Mouse (Mus musculus): ENCODE measurements at regions not wholly inside any gene's neighbourhood (a gene's known extent, or its start where the extent isn't known, plus 50 kb on each side); places are given as distances from the start of the nearest gene placed in this dataset.

DNA sequence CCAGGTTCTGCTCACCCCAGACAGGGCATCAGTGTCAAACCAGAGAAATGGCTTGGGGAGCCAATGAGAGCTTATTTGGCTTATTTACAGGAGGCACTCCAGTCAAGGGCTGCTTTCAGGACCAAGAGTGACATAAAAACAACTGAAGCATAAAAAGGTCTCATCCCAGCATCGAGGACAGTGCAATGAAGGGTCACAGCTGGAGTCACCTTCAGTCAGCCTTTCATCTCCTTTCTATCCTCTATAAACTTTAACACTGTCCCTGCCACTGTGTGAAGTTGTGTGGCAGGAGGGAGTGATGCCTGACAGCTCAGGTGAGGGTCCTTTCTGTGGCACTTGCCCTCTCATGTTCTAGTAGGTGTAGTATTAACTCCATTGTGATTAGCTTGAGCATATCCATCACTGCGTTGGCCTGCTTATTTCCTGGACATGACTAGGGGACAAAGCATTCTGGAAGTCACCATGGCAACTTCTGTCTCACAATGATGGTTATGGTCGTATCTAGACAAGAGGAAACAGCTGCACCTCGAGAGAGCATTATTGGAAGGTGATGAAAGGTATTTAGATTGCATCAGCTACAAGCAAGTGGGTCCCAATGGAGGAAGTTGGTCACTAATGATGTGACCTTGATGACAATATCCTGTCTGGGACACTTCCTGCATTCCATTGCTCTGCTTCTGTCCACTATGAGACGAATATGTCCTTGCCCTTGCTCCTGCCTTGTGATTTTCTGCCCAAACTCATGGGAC lies 87.8 kb upstream of the Enpp6 start:
- DNase-seq (ENCODE audit: low read depth, low spot score): no peak

DNA sequence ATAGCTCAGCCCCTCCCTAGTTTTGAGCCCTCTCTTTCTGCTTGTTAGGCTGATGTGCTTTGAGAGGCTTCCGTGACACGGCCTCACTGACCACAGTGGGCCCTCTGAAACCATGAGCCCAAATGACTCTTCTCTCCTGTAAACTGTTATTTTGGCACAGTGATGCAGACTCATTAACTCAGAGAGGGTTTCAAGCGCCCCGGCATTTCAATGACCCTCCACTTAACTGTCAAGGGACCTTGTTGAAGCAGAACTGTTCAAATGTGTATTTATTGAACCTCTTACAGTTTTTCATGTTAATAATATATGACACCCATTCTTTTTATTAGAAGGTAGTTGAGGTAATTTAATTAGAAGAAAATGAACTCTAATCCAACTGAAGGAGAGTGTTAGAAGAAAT lies 85.9 kb upstream of the Enpp6 start:
- no peak for DNase-seq (ENCODE audit: low read depth, low spot score)

DNA sequence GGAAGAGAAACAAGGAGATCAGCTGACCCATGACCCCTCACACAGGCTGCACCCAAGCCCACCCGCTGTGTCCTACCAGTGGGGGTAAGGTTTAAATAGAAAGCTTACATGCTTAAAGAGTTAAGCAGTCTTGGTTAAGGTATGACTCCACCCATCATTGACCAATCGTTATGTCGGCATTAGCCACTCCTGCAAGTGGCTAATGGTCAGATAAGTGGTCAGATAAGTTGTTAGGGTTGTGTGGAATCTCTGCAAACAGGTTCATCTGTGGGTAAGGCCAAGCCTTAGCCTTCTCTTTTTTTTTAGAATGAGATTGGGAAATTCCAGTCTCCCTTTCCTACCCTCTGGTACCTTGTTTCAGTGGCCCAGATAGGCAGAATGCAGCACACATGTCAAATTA lies 82.0 kb upstream of the Enpp6 start:
- no peak for DNase-seq (ENCODE audit: low read depth, low spot score)

DNA sequence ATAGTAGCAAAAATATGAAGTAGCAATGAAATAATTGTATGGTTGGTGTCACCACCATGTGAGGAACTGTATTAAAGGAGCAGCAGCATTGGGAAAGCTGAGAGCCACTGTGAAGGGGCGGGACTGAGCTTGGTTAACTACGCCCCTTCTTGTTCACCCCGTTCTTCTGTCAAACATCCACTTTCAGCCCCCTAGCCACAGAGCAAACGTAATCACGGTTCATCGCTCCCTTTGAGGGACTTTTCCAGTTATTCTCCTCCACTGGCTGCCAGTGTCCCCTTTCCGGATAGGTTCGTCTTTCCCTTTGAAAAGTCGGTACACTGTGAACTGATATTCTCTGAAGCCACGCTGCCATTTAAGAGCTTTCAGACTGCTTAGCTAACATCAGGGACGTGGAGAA lies 79.3 kb upstream of the Enpp6 start:
- no peak for DNase-seq (ENCODE audit: low read depth, low spot score)

DNA sequence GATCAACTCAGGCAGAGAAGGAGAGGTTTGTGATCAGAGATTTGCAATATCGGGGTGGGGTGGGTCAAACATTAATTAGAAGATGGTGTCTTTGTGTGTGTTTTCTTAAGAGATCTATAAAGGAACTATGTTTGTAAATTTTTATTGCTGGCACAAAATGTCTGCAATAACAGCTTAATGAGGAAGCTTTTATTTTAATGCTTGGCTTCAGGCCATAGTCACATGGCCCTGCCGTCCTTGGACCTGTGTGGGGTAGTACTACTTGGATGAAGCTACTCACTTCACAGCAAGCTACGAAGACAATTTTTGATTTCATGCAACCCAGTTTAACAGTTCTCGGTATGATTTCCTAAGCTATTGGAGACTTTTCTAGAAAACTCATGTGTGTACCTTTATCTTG lies 78.5 kb upstream of the Enpp6 start:
- DNase-seq (ENCODE audit: low read depth, low spot score): no peak

DNA sequence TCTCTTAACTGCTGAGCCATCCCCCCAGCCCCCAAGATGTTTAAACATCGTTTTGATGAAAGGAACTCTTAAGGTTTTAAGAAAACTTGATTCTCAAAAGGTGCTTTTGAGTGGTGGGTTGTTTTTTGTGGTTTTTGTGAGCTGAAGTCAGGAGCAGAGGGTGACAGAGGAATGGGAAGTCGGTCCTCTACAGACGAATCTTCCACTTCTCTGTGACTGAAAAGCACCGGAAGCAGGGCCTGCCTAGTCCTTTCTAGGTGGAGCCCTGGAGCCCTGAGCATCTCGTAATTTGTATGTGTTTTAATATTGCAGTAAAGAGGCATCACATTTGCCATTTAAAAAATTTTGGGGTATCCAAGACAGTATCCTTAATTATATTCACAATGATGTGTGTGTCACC lies 72.7 kb upstream of the Enpp6 start:
- no peak for DNase-seq (ENCODE audit: low read depth, low spot score)

DNA sequence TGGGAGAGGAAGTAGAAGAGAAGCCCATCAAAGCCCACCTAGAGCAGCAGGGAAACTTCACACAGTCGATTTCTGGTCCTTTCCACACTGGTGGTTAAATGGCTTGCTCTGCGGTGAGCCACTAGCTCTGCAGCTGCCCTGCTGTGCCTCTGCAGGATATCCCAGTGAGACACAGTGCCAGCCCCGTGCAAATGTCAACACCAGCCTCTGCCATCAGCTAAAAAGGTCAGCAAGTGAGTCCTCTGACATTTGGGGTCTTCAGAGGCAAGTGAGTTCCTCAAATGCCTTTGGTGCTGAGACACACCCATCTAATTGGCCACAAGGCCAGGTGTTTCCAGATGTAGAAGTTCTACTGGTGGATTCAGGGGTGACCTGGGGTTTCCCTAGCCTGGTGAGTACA lies 66.6 kb upstream of the Enpp6 start:
- DNase-seq (ENCODE audit: low read depth, low spot score): no peak

DNA sequence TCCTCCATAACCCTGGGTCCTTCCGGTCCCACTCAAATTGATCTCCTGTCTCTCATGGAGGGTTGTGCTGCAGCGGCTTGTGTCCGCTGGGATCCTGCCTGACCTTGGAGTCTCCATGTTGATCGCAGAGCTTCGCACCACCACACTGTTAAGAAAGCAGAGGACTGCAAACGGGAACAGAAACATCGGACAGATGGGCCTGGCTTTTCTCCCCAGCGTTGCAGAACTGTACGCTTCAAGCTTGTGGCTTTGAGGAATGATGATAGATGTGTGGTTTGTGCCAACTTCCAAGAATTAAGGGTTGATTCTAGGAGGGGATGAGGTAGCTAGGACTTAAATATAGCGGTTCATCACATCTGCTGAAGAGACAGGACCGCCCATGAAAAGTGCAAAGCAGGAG lies 65.6 kb upstream of the Enpp6 start:
- no peak for DNase-seq (ENCODE audit: low read depth, low spot score)

DNA sequence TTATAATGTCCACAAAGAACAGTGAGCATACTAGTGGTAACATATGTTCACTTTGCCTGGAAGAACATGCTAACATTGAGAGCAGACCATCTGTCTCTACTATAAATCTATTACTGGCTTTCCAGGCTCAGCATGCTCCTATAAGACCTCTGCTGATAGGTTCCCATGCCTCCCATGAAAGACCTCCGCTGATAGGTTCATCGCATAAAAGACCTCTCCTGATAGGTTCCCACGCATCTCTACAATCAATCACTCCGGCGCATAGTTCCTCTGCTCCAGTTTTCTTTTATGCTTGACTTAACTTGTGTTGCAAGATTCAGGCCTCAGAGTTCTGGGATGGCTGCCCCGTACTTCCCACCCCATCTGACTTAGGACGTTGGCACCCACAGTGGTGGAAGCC lies 65.1 kb upstream of the Enpp6 start:
- DNase-seq (ENCODE audit: low read depth, low spot score): no peak

DNA sequence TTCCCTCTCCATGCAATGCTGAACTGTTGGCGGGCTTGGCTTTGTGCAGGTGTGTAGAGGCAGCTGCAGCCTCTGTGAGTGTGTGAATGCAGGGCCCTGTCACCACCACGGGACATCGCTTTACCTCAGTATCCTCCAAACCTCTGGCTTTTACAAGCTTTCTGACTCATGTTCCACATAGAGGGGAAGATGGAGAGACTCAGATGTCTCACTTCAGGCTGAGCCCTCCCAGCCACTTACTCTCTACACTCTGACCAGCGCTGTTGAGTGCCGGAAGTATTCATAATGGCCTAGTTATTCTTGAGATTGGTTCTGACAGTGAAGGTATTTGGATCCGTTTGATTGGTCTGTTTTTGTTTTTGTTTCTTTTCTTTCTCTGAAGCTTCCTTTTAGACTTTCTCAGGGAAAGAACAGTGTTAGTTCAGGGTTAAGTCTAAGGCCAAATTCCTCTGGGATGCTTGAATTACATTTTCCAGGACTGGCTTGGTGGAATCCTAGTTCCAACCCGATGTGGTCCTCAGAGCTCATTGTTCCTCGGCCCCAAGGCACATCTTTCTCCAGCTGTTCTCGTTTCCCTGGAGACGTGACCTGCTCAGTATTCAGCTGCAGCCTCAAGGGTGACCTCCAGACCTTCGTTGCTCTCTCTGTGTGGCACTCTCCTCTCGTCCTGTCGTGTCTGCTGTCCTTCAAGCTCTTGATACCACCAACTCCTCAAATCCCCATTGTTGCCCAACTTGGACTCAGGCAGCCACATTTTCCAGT lies 61.7 kb upstream of the Enpp6 start:
- DNase-seq (ENCODE audit: low read depth, low spot score): no peak

DNA sequence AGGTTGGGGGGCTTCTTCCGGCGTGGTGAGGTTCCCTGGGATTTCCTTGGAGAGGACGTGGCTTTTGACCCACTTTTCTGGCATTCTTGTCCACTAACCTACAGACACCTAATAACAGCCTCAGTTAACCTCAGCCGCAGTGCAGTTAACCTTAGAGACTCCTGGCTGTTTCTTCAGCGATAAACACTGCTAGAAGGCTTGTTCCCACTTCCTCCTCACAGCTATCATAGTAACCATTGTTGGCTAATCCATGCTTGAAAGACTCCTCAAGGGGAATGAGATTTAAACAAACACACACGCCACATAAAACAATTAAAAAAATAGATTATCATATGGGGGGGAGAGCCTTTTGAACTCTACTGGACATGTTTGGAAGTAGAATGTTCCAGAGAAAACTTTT lies 58.0 kb upstream of the Enpp6 start:
- no peak for DNase-seq (ENCODE audit: low read depth, low spot score)

DNA sequence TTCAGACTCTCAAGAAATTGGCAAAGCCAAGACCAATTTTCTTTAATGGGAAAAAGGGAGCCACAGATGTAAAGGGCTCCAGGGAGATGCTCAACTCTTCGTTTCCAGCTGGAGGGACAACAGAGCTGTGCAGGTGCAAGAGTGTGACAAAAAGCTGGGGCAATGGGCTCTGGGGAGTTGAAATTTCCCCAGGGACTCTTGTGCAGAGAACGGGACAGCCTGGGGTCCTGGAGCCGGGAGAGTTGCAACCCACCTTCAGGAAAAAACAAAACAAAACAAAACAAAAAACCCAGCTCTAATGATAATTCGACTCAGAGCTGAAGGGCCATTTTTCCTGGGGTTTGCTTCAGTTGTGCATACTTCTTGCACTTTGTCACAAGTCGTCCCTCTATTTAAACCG lies 57.0 kb upstream of the Enpp6 start:
- no peak for DNase-seq (ENCODE audit: low read depth, low spot score)

DNA sequence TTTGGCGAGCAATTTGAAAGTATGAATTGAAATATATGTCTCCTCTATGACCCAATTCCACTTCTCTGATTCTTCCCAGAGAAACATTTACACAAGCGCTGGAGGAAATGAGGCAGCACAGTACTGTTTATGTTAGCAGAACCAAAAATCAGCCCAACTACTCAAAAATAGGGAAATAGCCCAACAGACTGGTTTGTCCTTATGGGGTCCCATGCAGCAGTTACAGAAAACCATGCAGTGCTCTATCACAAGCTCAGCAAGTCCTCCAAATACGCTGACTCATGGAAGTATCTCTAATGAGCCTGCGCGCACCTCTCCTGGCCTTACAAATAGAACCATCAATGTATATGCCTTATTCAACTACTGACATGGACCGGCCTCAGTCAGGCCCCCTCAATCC lies 55.4 kb upstream of the Enpp6 start:
- DNase-seq (ENCODE audit: low read depth, low spot score): no peak

DNA sequence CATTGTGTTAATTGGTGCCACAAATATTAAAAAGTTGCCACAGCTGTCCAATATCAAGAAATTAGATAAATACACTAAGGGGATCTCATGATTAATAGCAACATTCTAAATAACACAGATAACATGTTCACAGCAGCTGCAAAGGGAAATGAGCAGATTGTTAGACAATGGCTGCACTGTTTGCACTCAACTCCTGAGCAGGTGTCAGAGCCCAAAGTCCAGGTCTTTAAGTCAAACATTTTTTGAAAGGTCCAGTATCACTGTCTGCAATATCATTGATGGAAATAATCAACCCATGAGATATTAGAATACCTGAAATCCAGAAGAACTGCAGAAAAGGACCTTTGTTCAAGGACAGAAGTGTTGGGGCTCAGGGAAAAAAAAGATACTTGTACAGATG lies 53.4 kb upstream of the Enpp6 start:
- DNase-seq (ENCODE audit: low read depth, low spot score): no peak

DNA sequence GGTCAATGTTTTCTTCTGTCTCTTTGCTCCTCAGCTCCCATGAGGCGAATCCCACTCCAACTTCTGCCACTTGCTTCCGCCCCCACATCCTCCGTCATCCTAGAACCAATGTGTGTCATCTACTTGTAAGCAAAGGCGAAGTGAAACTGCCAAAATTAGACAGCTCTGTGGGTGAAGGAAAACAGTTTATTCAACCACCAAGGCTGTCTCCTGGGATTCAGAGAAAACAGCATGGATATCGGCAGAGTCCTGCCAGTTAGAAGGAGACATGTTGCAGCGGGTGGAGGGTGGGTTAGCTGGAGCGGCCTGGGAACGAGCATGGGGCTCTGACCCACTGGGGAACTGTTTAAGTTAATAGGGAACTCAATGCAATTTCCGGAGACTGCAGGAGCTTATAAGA lies 52.4 kb upstream of the Enpp6 start:
- no peak for DNase-seq (ENCODE audit: low read depth, low spot score)

DNA sequence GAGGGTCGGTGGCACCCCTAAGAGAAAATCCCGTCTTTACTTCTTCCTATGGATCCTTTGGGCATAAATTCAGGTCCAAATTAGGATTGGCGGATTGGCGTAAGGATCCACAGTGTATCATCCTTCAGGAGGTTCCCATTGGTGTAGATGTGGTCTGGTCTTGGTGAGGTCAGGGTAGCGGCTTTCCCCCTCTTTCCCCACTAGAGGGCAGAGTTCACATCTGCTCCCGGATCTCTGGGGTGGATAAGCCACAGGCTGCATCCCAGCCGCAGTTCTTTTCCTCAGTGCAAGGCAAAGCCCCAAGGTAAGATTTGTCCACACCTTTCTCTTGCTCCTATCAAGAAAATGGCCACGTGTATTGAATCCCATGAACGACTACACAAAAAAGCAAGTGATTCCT lies 51.8 kb upstream of the Enpp6 start:
- DNase-seq (ENCODE audit: low read depth, low spot score): peak; percentile 5

DNA sequence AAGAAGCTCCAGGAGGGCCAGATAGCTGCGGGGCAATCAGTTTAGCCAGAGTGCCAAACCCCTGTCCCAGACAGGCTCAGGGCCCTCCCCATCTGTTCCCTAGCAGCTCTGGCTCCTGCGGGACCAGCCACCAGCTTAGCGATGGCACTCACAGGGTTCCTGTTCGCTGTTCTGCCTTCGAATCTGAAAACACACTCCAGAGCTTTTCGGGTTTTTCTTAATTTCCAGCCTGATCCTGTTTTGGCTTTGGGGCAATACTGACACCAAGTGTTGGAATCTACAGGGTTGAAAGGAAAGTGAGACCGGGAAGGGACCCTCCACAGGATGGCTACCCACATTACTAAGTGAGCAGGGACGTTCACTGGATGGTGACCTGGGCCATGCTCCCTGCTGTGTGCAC lies 50.6 kb upstream of the Enpp6 start:
- DNase-seq (ENCODE audit: low read depth, low spot score): no peak
